8 mouse cellular contexts compared by ENCODE assay signal in genomic region chr2:27699574-27699973, GRCm38 (mm10). TPM values are rescaled to one million over a fixed set of nuclear protein-coding genes. Genes with fewer than 3 reads are reported as not detected.
DNase-seq lines count a peak whose midpoint lies in the region; ATAC-seq lines count a peak whose summit lies in the region.

No protein-coding gene starts in this region.

- ATAC-seq in intestine, embryonic 14.5 days (replicated peaks; ENCODE audit: low FRiP score, low TSS enrichment, low read depth) = peak; percentile 16; the same call in 1 of the 2 replicates
- ATAC-seq in erythroid progenitor cell, adult 5-6 weeks (replicated peaks; ENCODE audit: low FRiP score, poor library complexity, severe bottlenecking) = no peak

- no peaks in the 10 kb centered on the region for H3K9me3 ChIP-seq in intestine, embryonic 14.5 days (ENCODE audit: control insufficient read depth, low read length)

- peaks cover 57% of the 10 kb centered on the region for H3K4me1 ChIP-seq in intestine, embryonic 14.5 days (replicated peaks; ENCODE audit: control insufficient read depth, insufficient read depth, low read length)

- no peak overlapping the region for H3K4me3 ChIP-seq in intestine, embryonic 14.5 days (ENCODE audit: low read depth, low read length)

- 0 out of 2 replicates have a peak overlapping the region, but pooled peaks have one; percentile 20 for H3K4me2 ChIP-seq in intestine, embryonic 14.5 days (ENCODE audit: low read length)

- H3K27me3 ChIP-seq in intestine, embryonic 14.5 days (replicated peaks; ENCODE audit: control insufficient read depth, insufficient read depth, low read length) = no peaks in the 10 kb centered on the region

- WGBS in intestine, embryonic 14.5 days = 11% methylated on average over 7 of the region's 7 CpGs

- peak; percentile 86 for DNase-seq in adrenal gland, postnatal 14 days
- peak; percentile 71 for DNase-seq in embryo, embryonic 11 days
- peak; percentile 90 for DNase-seq in gastrocnemius, postnatal 25 days
- no peak for DNase-seq in intestine, embryonic 14.5 days (ENCODE audit: low spot score)
- peak; percentile 15 to 54 for DNase-seq in left cerebral cortex, adult 8-10 months (ENCODE audit: low spot score in 2 of 2)
- DNase-seq in lung, postnatal 4 days = peak; percentile 89 to 96
- peak; percentile 70 for DNase-seq in right cerebral cortex, postnatal 25 days

- H3K27ac ChIP-seq in intestine, embryonic 14.5 days (ENCODE audit: low read depth) = peak overlapping the region; percentile 70

- H3K9ac ChIP-seq in intestine, embryonic 14.5 days (ENCODE audit: low read length) = no peak overlapping the region

- no peaks in the 10 kb centered on the region for H3K36me3 ChIP-seq in intestine, embryonic 14.5 days (ENCODE audit: control insufficient read depth, insufficient read depth, low read length)

RNA-seq across cellular contexts. Expression of gene Rxra, which starts 23.3 kb away (rescaled TPM):
- total RNA-seq in adrenal gland, postnatal 14 days (2021) = 46.5 and 62.1 TPM in 2 replicates
- total RNA-seq in gastrocnemius, postnatal 25 days (2021) = 10 to 100 TPM; 70.1 to 81.3 TPM
- 8.3 and 9.2 TPM in 2 replicates for polyA plus RNA-seq in intestine, embryonic 14.5 days (2014; fragmentation: Nextera tagmentation; extraction: Ambion mirVana)
- total RNA-seq in left cerebral cortex, adult 8-10 months (2022) = 10 to 100 TPM; 23.5 to 28.6 (median 26.1) TPM
- 1.7 and 2.2 TPM in 2 replicates for total RNA-seq in erythroid progenitor cell, adult 5-6 weeks (2015; ENCODE audit: low replicate concordance)
- 1.7 and 3.6 TPM in 2 replicates for total RNA-seq in erythroid progenitor cell, adult 5-6 weeks (2017; ENCODE audit: low replicate concordance)

Comparison
In these comparisons a context has a peak if more than half of its experiments do, and no peak if none do; other contexts are left out.
1. RNA of gene Rxra, which starts 23.3 kb away (total RNA-seq): 70.1 to 81.3 TPM in gastrocnemius, postnatal 25 days, 46.5 to 62.1 TPM in adrenal gland, postnatal 14 days and 23.5 to 28.6 TPM in left cerebral cortex, adult 8-10 months; 1.7 to 3.6 TPM in erythroid progenitor cell, adult 5-6 weeks; every median in the first group is over 4 times any median in the second.